Mouse (Mus musculus) splenic B cell, adult 2 months (primary cell): ENCODE measurements at regions not wholly inside any gene's neighbourhood (a gene's known extent, or its start where the extent isn't known, plus 50 kb on each side); places are given as distances from the start of the nearest gene placed in this dataset.

Experiments
- DNase-seq: peaks from one replicate; pipeline ENCODE4 v3.0.0-alpha.2; 2011; ENCODE audit warnings: low read depth, low spot score
- H3K27me3 ChIP-seq: 2 replicates; pipeline ENCODE4 v1.6.1; 2012; ENCODE audit warnings: mild to moderate bottlenecking, low read length, moderate library complexity, mixed read lengths; ENCODE audit not compliant: control insufficient read depth, poor library complexity, insufficient read depth, severe bottlenecking
- H3K36me3 ChIP-seq: 2 replicates; pipeline ENCODE4 v1.6.1; 2012; ENCODE audit warnings: mild to moderate bottlenecking, low read length, moderate library complexity, mixed read lengths; ENCODE audit not compliant: control insufficient read depth, poor library complexity, insufficient read depth, severe bottlenecking

- no peaks in the 10 kb centered on the region for H3K27me3 ChIP-seq
- DNase-seq: no peak
These were observed 112.0 kb downstream of the Gm19410 start for GRCm38 (mm10) chr8:35877581-35877980.

DNA sequence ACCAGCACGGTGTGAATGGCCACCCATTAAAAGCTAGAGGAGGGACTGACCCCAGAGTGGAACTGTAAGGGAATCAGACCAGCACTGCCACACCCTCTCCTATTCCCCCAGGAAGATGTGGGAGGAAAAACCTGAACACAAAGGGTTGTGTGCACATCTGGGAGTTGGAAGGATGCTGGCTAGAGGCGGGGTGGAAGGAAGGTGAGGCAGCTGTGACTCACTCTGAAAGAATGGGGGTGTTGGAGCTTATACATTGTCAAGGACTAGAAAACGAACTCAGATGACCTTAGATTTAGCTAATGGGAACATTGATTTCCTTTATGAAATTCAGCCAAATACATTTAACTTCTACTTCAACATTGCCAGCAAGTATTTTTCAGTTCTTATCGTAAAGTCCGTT, 116.2 kb downstream of the Gm19410 start:
- Histone ChIP-seq H3K36me3 (no peaks in the 10 kb centered on the region), H3K27me3 (no peaks in the 10 kb centered on the region)
- DNase-seq: no peak

More at GRCm38 (mm10) chr8:35877581-35877980, 112.0 kb downstream of the Gm19410 start:
- H3K36me3 ChIP-seq: no peaks in the 10 kb centered on the region

DNA sequence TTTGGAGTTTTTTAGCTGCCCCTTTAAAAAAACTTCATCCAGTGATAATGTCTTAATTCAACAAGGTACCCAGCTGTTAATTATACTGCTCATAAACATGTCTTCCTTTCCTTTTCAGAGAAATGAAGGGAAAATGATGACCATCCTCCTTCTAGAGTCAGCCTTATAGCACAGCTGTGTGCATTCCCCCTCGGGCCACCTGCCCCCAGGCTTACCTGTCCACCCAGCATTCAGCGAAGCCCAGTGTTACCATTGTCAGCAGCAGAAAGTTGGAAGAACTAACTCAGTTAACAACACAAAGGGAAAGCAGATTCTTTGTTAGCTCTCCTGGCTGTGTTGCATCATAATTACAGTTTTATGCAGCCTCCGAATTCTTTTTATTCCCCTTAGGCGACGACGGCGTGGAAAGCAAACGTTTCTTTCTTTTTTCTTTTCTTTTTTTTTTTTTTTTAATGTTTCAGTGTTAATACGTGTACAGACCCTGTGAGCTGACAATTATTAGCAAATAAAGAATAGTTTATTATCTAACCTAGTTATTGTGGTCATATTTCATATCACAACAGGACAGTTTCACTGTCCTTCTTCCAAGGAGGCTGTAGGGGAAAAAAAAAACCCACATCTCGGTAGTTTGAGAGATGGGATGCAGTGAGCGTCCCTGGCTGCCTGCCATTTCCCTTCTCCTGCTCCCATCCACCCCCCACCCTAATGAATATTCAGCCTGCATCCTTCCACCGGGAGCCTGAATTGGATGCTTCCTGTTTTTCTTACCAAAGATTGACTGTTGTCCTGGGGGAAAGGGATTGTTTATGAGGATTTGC, 117.3 kb downstream of the Gm19410 start:
- Histone ChIP-seq H3K36me3 (no peaks in the 10 kb centered on the region), H3K27me3 (no peaks in the 10 kb centered on the region)
- no peak for DNase-seq

DNA sequence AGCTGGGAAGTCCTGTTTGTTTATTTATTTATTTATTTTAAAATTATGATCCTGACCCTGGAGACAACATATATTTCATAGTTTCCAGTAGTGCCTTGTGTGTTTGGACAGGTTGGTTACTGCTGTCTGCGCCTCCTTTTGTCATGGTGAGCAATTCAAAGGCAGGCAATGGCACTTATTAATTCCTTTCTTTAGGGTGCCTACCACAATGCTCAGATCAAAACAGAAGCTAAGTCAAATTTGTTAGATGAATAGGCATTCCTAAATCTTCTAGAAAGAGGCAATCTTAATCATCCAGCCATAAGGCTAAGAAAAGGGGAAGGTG, 117.8 kb downstream of the Gm19410 start:
- Histone ChIP-seq H3K27me3 (no peaks in the 10 kb centered on the region), H3K36me3 (no peaks in the 10 kb centered on the region)
- no peak for DNase-seq

GRCm38 (mm10) chr8:35884545-35884944, 119.0 kb downstream of the Gm19410 start:
- Histone ChIP-seq H3K36me3 (no peaks in the 10 kb centered on the region), H3K27me3 (no peaks in the 10 kb centered on the region)
- no peak for DNase-seq

- no peak for DNase-seq
- Histone ChIP-seq H3K27me3 (no peaks in the 10 kb centered on the region), H3K36me3 (no peaks in the 10 kb centered on the region)
These were observed 124.5 kb downstream of the Gm19410 start for GRCm38 (mm10) chr8:35890083-35890482.

DNA sequence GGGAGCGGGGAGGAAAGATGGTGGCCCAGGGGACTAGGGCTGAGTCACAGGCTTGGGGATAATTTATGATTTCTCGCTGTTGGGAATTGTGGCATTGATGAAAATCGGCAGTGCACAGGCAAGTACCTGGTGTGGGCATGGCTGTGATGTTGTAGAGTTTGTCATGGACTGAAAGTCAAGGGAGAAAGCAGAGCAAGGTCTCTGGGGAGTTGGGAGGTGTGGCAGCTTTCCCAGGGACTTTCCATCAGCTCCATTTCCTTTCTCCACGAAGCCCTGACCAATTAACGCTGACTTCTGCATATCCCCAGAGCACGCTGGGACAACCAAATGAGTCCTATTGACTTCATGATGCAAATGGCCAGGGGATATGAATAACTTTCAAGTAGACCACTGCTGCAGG, 126.2 kb downstream of the Gm19410 start:
- no peak for DNase-seq
- Histone ChIP-seq H3K36me3 (no peaks in the 10 kb centered on the region), H3K27me3 (no peaks in the 10 kb centered on the region)

DNA sequence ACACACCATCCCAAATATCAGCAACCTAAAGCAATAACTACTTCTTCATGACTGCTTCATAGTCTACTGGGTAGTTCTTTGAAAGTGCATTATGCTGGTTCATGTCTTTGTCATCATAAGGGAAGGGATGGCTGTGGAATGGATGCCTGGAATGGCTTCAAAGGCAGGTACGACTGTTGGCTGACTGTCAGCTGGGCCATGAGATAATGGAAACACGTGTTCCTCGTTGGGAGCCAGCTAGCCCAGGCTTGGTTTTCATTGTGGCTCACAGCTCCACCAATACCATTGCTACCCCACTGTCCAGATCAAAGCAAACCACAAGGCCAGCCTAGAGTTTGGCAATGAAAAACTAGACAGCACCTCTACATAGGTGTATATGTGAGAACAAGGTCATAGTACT, 132.9 kb downstream of the Gm19410 start:
- Histone ChIP-seq H3K27me3 (no peaks in the 10 kb centered on the region), H3K36me3 (no peaks in the 10 kb centered on the region)
- DNase-seq: no peak

DNA sequence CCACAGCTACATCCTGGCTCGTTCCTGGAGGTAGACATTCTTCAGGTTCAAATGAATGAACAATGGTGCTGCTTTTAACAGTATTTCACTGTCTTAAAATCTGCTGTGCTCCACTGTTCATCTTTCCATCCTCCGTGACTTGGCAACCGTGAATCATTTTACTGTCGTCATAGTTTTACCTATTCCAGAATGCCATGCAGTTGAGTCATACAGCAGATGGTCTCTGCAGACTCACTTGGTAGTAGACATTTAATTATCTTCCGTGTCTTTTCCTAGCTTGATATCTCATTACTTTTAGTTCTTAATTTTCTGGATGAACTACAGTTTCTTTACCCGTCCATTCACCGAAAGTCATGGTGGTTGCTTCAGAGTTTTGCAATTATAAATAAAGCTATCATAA, 135.9 kb downstream of the Gm19410 start:
- Histone ChIP-seq H3K27me3 (no peaks in the 10 kb centered on the region), H3K36me3 (no peaks in the 10 kb centered on the region)
- no peak for DNase-seq

- no peaks in the 10 kb centered on the region for H3K27me3 ChIP-seq
- DNase-seq: no peak
- H3K36me3 ChIP-seq: no peaks in the 10 kb centered on the region
These were observed 139.3 kb downstream of the Gm19410 start for GRCm38 (mm10) chr8:35904711-35905450.

- DNase-seq: no peak
- no peaks in the 10 kb centered on the region for H3K27me3 ChIP-seq
- H3K36me3 ChIP-seq: no peaks in the 10 kb centered on the region
These were observed 142.4 kb downstream of the Gm19410 start for GRCm38 (mm10) chr8:35907998-35908397.

DNA sequence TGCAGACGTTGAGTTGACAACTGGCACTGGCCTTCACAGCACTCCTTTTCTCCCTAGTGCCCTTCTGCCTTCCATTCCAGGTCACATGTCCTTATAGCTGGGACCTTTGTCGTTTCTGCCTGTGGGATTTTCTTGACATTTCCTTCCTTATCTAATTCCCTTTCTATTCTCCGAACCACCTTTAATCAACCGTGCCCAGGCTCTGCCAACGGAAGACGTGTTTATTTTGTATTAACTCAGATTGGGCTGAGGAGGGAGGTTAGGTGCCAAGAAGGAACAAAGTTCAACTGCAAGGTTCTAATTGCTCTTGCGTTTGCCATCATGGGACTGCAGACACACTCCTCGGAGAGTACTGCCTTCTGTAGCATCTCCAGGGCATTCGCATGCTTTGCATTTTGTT, 146.7 kb downstream of the Gm19410 start:
- no peak for DNase-seq
- H3K27me3 ChIP-seq: no peaks in the 10 kb centered on the region
- H3K36me3 ChIP-seq: no peaks in the 10 kb centered on the region

GRCm38 (mm10) chr8:35915878-35916518, 150.4 kb downstream of the Gm19410 start:
- DNase-seq: no peak
- no peaks in the 10 kb centered on the region for H3K36me3 ChIP-seq
- H3K27me3 ChIP-seq: no peaks in the 10 kb centered on the region

DNA sequence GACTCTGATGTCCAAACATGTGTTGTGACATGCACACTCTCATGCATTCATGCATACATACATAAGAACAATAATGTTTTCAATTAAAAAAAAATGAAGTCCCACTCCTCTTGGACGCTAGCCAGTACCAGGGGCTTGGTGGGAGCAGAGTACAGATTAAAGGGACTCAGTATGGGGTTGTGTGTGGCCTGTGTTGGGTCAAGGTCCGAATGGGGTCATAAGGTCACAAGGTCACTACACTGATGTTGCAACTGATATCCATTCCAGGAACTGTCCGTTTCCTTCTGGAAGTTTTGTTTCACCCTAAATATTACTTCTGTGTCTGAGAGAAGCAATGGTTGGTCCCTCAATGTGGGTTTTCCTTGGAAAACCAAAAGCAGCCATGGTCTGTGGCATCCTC, 152.0 kb downstream of the Gm19410 start:
- no peaks in the 10 kb centered on the region for H3K27me3 ChIP-seq
- DNase-seq: no peak
- H3K36me3 ChIP-seq: no peaks in the 10 kb centered on the region

- Histone ChIP-seq H3K36me3 (no peaks in the 10 kb centered on the region), H3K27me3 (no peaks in the 10 kb centered on the region)
- no peak for DNase-seq
These were observed 153.9 kb downstream of the Gm19410 start for GRCm38 (mm10) chr8:35919451-35919850.
